Mouse (Mus musculus) lung, adult 2 months (tissue): Measurements from ENCODE around the gene Tfap4.

ENCODE experiments used
- CTCF ChIP-seq: fragments of 200-500 bp; IDR thresholded peaks from 2 replicates; pipeline ENCODE4 v1.5.1; 2011; ENCODE audit warnings: mild to moderate bottlenecking, low read length, control low read depth; ENCODE audit not compliant: insufficient read depth
- POLR2A ChIP-seq: fragments of 200-500 bp; IDR thresholded peaks from 2 replicates; pipeline ENCODE4 v1.6.1; 2011; ENCODE audit warnings: low read depth, mild to moderate bottlenecking, control low read depth, low read length, borderline replicate concordance; ENCODE audit errors: extremely low read depth

DNA sequence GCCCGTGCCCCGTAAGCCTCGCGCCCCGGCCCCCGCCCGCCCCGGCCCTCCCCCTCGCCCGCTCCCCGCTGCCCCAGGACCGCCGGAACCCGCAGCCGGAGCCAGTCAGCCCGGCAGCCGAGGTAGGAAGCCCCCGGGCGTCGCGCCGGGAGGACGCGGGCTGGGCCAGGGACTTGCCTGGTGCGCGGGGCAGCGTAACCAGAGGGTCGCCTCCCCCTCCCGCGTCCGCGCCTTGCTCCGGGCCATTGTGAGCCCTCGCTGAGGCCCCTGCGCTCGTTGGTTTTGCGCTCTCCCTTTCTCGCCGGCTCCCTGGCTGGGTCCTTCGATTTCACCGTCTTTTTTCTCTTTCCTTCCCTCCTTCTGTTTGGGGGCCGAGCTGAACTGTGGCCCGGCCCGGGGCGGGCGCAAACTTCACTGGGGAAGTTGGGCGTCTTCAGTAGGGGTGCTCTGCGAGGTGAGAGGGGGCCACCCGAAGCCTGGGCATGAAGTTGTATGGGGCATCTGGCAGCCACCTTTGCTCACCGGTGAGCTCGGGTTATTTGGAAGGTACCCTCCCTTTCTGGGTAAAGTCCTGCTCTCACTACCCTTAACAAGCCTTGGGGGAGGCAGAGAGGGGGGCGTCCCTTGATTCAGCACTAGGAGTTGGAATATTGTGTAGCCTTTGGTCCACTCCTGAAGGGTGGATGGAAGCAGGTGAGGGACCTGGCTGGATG lies 35.3 kb upstream of the Tfap4 start:
- no peak for TF ChIP-seq CTCF
- TF ChIP-seq POLR2A: no peak
